Mouse (Mus musculus) cortical plate, adult 2 months (tissue): ENCODE data around the gene Slc9a8. TPM values are rescaled to one million over a fixed set of nuclear protein-coding genes. Genes with fewer than 3 reads are reported as not detected.
"Not testable (repeated sequence)": the region's sequence is repeated elsewhere in the genome, so short reads cannot be mapped to it uniquely, and the experiment has no call there.

Experiments used
- H3K27ac ChIP-seq: fragments of 200-500 bp; 2 replicates; pipeline ENCODE4 v1.5.1; 2012; ENCODE audit warnings: low read length, control low read depth, inconsistent platforms; ENCODE audit not compliant: insufficient read depth
- H3K4me1 ChIP-seq: fragments of 200-500 bp; 2 replicates; pipeline ENCODE4 v1.6.1; 2011; ENCODE audit warnings: low read length; ENCODE audit not compliant: control insufficient read depth, insufficient read depth
- H3K4me3 ChIP-seq: fragments of 200-500 bp; 2 replicates; pipeline ENCODE4 v1.5.1; 2011; ENCODE audit warnings: mild to moderate bottlenecking, low read length, control low read depth; ENCODE audit not compliant: insufficient read depth
- CTCF ChIP-seq: fragments of 200-500 bp; IDR thresholded peaks from 2 replicates; pipeline ENCODE4 v1.5.1; 2011; ENCODE audit warnings: mild to moderate bottlenecking, control low read depth, low read length; ENCODE audit not compliant: insufficient read depth; ENCODE audit errors: extremely low read depth
- POLR2A ChIP-seq: fragments of 200-500 bp; IDR thresholded peaks from 2 replicates; pipeline ENCODE4 v1.6.1; 2011; ENCODE audit warnings: mild to moderate bottlenecking, low read length, control low read depth; ENCODE audit not compliant: insufficient read depth; ENCODE audit errors: extremely low read depth
- polyA plus RNA-seq: library from polyadenylated mRNA; depleted of rRNA; stranded (reverse); fragments of >200 nt; gene quantifications from 2 replicates; pipeline ENCODE4 v1.2.3, GENCODE M21; 2012

Gene Slc9a8
- polyA plus RNA-seq, 1 experiment = 37.9 TPM

DNA sequence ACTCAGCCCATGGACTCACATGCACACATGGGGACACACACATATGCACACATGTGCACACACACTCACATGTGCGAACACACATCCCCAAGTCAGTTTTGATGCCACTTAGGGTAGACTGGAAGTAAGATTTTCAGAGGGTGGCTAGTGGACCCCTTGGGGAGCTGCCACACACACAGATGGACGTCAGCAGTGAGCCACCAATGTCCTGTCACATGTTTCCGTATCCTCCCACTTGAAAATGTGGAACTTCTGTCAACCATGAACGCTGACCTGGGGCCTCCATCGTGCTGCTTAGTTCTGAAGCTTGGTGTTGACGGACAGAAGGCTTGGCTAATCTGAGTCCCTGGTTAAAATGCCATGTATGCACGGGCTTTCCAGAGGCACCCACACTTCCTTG, 39.9 kb upstream of the Slc9a8 start:
- H3K27ac ChIP-seq = no peak overlapping the region
- H3K4me3 ChIP-seq = no peak overlapping the region
- no peak for TF ChIP-seq CTCF
- no peak for TF ChIP-seq POLR2A
- H3K4me1 ChIP-seq = no peaks in the 10 kb centered on the region

DNA sequence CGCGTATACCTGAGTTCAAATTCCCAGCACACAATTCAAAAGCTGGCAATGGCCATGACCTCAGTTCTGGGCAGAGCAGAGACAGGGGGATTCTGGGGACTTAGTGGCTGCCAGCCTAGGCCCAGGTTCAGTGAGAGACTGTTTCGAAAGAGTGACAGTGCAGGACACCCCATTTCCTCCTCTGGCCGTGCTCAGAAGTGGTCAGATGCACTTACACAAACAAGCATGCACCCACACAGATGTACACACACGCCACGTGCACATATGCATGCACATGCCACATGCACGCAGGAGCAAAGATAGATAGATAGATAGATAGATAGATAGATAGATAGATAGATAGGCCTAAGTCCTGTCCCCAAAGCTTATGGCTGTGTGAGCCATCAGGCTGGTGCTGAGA, 39.1 kb upstream of the Slc9a8 start:
- Histone ChIP-seq H3K4me3 (no peak overlapping the region), H3K27ac (no peak overlapping the region), H3K4me1 (no peaks in the 10 kb centered on the region)
- no peak for TF ChIP-seq POLR2A
- TF ChIP-seq CTCF = no peak

DNA sequence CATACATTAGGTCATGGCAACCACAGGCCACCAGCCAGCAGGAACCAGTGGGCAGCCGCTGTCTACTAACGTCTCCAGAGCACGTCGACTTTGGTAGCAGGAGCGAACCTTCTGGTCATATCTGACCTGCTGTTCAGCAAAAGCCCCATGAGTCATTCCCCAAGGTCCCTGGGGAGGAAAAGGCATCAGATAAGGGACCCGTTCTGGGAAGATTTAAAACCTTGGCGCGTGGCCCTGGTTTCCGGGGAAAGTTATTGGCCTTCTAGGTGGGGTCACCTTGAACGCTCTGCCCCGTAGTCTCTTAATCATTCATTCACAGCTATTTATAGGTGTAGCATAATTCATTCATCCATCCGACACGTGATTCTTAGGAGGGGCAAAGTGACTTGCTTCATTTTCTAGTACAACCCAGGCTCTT, 37.8 kb upstream of the Slc9a8 start:
- no peaks in the 10 kb centered on the region for H3K4me1 ChIP-seq
- H3K27ac ChIP-seq = no peak overlapping the region
- no peak for TF ChIP-seq POLR2A
- TF ChIP-seq CTCF = no peak
- no peak overlapping the region for H3K4me3 ChIP-seq

DNA sequence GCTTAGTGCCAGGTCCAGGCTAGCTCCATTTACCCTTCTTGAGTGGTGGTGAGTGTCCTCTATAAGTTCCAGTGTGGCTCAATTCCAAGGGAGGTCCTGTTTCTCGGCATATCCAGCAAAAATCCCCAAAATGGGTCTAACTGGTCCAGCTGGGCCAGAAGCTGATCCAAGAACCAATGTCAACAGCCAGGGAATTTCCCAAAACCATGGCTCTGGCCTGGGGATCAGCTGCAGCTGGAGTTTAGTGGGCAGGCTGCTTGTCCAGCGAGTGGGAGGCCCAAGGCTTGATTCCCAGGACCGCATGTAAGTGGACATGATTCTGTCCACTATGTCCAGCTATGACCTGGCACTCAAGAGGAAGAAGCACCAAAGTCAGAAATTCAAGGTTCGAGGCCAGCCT, 35.1 kb upstream of the Slc9a8 start:
- no peaks in the 10 kb centered on the region for H3K4me1 ChIP-seq
- H3K27ac ChIP-seq = no peak overlapping the region
- no peak for TF ChIP-seq POLR2A
- no peak for TF ChIP-seq CTCF
- H3K4me3 ChIP-seq = no peak overlapping the region

DNA sequence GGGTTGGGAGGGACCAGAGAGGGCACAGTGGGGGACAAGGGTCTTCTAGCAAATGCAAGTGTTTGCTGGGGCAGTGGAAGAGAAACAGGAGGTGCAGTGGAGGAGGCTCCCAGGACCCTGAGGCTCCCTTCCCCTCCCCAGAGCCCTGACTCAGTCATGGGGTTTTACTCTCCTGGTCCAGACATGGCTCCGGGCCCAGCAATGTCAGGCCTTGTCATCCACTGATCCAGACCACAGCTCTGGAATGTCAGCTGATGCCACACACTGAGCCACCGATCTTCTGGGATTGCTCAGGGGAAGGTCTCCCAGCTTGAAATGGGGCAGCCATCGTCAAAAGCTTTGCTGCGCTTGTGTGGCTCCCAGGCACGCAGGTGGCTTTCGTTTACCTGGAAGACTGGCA, 34.5 kb upstream of the Slc9a8 start:
- no peaks in the 10 kb centered on the region for H3K4me1 ChIP-seq
- no peak overlapping the region for H3K4me3 ChIP-seq
- TF ChIP-seq POLR2A (no peak), CTCF (no peak)
- H3K27ac ChIP-seq = no peak overlapping the region

DNA sequence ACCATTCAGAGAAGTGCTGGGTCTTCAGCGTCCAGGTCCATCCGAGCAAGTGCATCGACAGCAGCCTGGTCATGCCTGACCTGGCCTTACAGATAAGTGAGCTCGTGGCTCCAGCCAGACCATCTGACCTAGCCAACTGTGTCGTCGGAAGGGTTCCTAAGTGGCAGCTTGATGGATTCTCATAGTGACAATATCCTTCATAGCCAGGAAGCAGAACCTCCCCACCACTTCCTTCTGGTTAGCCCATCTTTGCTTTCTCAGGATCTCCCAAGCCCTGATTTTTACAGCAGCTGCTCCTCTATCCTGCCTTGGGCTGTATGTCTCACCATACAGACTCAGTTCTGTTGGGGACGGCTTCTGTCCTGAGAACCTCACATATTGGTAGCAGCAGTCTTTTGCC, 27.1 kb upstream of the Slc9a8 start:
- Histone ChIP-seq H3K4me1 (no peaks in the 10 kb centered on the region), H3K4me3 (no peak overlapping the region), H3K27ac (no peak overlapping the region)
- no peak for TF ChIP-seq CTCF
- TF ChIP-seq POLR2A = no peak

DNA sequence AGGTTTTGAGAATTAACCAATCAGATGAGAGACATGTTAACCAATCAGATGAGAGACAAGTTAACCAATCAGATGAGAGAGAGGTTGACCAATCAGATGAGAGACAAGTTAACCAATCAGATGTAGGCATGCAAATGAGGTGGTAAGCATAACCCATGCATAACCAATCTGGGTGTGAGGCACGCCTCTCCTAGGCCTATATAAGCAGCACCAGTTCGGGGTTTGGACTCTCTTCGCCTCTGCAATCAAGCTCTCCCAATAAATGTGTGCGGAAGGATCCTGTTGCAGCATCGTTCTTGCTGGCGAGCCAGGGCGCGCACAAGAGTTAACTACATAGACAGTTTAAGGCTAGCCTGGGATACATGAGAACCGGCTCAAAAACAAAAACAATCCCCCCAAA, 25.1 kb upstream of the Slc9a8 start:
- H3K4me1 ChIP-seq, H3K4me3 ChIP-seq, H3K27ac ChIP-seq: not testable (repeated sequence)

DNA sequence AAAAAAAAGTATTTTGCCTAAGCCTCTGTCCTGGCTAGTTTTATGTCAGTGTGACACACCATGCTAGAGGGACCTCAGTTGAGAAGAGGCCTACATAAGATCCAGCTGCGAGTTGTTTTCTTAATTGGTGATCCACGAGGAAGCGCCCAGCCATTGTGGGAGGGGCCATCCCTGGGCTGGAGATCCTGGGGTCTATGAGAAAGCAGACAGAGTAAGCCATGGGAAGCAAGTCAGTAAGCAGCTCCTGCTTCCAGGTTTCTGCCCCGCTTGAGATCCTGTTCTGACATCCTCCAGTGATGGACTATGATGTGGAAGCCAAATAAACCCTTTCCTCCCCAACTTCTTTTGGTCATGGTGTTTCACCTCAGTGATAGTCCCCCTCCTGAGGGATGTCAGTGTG, 22.5 kb upstream of the Slc9a8 start:
- TF ChIP-seq CTCF (no peak), POLR2A (no peak)
- Histone ChIP-seq H3K4me3 (no peak overlapping the region), H3K4me1 (no peaks in the 10 kb centered on the region), H3K27ac (no peak overlapping the region)

DNA sequence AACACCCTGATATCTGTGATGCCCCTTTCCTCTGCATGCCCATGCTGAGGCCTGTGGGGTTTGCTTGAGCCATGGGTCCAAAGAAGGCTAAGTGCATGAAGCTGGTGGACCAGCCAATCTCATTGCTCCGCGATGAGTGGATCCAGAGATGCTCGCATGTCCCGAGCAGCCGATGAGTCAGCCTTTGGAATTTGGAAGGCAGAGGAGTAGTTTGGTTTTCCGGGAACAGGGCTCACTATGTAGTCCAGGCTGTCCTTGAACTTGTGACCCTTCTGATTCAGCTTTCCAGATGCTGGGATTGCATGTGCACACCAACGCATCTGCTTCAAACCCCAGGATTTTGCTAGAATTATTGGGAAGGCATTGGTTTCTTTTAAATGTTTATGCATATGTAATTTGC, 21.9 kb upstream of the Slc9a8 start:
- TF ChIP-seq CTCF (no peak), POLR2A (no peak)
- Histone ChIP-seq H3K4me3 (no peak overlapping the region), H3K4me1 (no peaks in the 10 kb centered on the region), H3K27ac (no peak overlapping the region)

DNA sequence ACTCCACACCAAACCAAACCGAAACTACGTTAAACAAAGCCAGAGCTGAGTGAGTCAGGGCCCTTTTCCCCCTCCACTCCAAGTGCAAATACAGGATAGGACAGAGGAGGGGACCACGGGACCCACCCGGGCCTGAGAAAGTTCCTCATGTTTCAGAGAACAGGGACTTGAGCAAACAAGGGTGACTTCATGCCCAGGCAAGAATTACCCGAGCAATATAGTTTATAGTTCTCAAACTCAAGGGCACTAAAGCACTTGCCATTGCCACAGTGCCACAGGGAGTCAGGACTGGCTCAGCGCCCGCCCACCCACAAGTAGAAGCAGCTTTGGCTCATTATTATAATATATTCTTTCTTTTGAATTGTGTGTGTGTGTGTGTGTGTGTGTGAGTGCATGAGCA, 18.4 kb upstream of the Slc9a8 start:
- Histone ChIP-seq H3K4me3 (no peak overlapping the region), H3K4me1 (no peaks in the 10 kb centered on the region), H3K27ac (no peak overlapping the region)
- TF ChIP-seq CTCF (no peak), POLR2A (no peak)

DNA sequence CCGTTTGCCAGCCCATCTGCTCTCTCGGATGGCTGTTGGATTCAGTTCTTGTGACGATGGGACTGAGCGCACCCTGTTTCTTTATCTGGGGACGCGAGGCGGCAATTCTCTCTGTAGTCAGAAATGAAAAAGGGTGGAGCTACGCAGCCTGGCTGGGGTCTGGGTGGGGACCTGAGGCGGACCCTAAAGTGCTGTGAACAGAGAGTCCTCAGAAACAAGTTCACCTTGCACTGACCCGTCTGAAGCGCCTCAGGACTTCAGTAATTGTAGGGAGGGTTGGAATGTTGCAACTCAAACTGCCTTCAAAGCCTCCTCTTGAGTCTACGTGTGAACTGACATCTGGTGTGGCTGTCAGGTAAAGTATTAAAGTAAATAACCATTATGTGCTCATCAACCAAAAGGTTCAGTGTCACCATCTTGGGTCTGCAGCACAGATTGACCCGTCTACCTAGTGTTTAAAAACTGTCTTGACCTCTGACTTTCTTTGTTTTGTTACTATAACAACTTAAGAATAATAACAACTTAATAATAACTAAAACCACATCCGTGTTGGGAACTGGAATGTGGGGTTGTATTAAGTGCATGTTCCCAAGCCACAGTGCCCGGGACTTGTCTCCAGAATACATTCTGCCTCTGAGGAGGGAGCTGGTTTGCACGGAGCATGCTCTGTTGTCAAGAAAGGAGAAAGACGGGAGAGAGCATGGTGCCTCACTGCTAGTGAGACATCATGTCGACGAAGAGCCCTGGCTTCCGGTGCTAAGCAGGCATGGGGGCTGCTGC, 16.2 kb upstream of the Slc9a8 start:
- no peak overlapping the region for H3K4me3 ChIP-seq
- H3K4me1 ChIP-seq = no peaks in the 10 kb centered on the region
- H3K27ac ChIP-seq = no peak overlapping the region
- TF ChIP-seq CTCF (no peak), POLR2A (no peak)
